Mouse (Mus musculus): ENCODE data around the gene Amz1. TPM values are rescaled to one million over a fixed set of nuclear protein-coding genes. Genes with fewer than 3 reads are reported as not detected.

The Amz1 gene
- total and polyA plus RNA-seq, 3 experiments = 7.5 to 12.4 (median 8.3) TPM

DNA sequence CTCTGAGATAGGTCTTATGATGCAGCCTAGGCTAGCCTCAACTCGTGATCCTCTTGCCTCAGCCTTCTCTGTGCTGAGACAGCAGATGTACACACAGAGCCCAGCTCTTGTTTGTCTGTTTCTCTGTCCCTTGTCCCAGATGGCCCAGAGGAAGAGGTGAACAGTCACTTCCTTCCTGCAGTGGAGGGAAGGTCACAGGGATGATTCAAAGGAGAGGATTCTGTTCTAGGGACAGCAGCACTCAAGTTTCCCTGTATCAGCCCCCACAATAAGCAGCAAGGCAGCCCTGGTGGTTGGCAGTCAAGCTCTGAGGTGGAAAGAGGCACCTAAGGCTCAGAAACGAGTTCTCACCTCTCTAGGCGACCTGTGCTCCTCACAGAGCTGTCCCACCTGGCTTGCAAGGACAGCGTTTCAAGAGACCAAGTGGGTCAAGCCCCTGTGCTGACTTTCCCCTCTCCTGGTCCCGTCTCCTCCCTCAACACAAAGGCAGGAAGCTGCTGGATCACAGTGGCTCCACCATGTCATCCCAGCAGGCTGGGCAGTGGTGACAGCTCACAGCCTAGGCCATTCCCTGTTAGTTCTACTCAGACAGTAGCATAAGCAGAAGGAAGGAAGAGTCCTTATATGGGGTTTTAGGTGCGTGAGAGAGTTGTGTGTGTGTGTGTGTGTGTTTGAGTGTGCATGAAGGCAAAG, 41.1 kb downstream of the Amz1 start:
- dilution Hi-C loops (cut with MboI; ENCODE audit: extremely low pct_ligation_motif_present, extremely low pct_unique_long_range_greater_than_20kb, low sequenced_read_pairs) (no loop called here), in situ Hi-C loops (cut with MboI; ENCODE audit: low pct_ligation_motif_present, low pct_unique_long_range_greater_than_20kb, low sequenced_read_pairs) (no loop called here)
- H3K4me1 ChIP-seq (ENCODE audit: control insufficient read depth in 1 of 2, insufficient read depth in 2 of 2) = peaks cover 4 to 63% of the 10 kb centered on the region in 2 experiments; a peak in 3 of 4 replicates

DNA sequence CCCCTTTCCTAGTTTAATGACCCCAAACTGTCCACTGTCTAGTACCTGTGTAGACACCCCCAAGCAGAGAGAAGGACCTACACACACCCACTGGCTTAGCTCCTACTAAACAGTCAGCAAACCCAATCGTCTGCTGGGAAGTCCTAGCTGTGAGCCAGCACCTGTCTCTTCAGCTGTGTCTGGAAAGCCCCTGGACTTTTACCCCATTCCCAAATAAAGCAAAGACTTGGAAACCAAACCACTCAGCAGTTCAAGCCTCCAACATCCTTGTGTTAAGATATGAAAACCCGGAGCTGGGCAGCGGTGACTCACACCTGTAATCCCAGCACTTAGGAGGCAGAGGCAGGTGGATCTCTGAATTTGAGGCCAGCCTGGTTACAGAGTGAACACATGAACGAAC, 42.6 kb downstream of the Amz1 start:
- Histone ChIP-seq H3K79me2 (replicated peaks; ENCODE audit: control insufficient read depth, extremely low read depth, insufficient read depth, poor library complexity, severe bottlenecking) (no peaks in the 10 kb centered on the region), H3K4me2 (ENCODE audit: insufficient read depth, low read depth, poor library complexity, severe bottlenecking) (no peak overlapping the region), H3K27ac (ENCODE audit: insufficient read depth, low read depth) (no peak overlapping the region), H3K9me3 (replicated peaks; ENCODE audit: low read length) (no peaks in the 10 kb centered on the region), H3K4me3 (replicated peaks in 1 of 3; ENCODE audit: low read depth in 2 of 3, low read length in 2 of 3, poor library complexity in 1 of 3) (no peak overlapping the region), H3K4me1 (ENCODE audit: control insufficient read depth in 1 of 2, insufficient read depth in 2 of 2) (peaks cover 7 to 70% of the 10 kb centered on the region in 2 experiments; a peak in 3 of 4 replicates), H3K36me3 (replicated peaks in 1 of 2; ENCODE audit: control insufficient read depth in 1 of 2, insufficient read depth in 1 of 2, low read length in 1 of 2) (peaks cover 0 to 27% of the 10 kb centered on the region in 2 experiments), H3K27me3 (replicated peaks) (no peaks in the 10 kb centered on the region), H3K9ac (ENCODE audit: insufficient read depth, low read depth) (no peak overlapping the region)
- dilution Hi-C loops (cut with MboI; ENCODE audit: extremely low pct_ligation_motif_present, extremely low pct_unique_long_range_greater_than_20kb, low sequenced_read_pairs) (no loop called here), in situ Hi-C loops (cut with MboI; ENCODE audit: low pct_ligation_motif_present, low pct_unique_long_range_greater_than_20kb, low sequenced_read_pairs) (no loop called here)
- TF ChIP-seq ZKSCAN1 (IDR thresholded peaks at IDR 0.05; ENCODE audit: borderline replicate concordance, low read depth, low read length) (no peak), NRF1 (IDR thresholded peaks at IDR 0.05; ENCODE audit: low read depth, low read length) (no peak), ELF1 (IDR thresholded peaks at IDR 0.05; ENCODE audit: low read depth, low read length) (no peak), RCOR1 (conservative IDR thresholded peaks at IDR 0.05; ENCODE audit: low read depth, low read length) (no peak), RAD21 (IDR thresholded peaks at IDR 0.05; ENCODE audit: low read depth, low read length) (no peak), ETS1 (conservative IDR thresholded peaks at IDR 0.05; ENCODE audit: low read depth, low read length) (no peak), PAX5 (IDR thresholded peaks at IDR 0.05; ENCODE audit: low read length) (no peak), TBP (conservative IDR thresholded peaks at IDR 0.05; ENCODE audit: low read depth, low read length) (no peak), SIN3A (IDR thresholded peaks at IDR 0.05; ENCODE audit: low read length) (no peak), SMC3 (IDR thresholded peaks at IDR 0.05; ENCODE audit: low read depth, low read length) (no peak), USF2 (conservative IDR thresholded peaks at IDR 0.05; ENCODE audit: low read depth, low read length) (no peak), MAFK (IDR thresholded peaks at IDR 0.05; ENCODE audit: insufficient replicate concordance, low read length) (no peak), CHD1 (IDR thresholded peaks at IDR 0.05; ENCODE audit: low read depth, low read length) (no peak), ZMIZ1 (IDR thresholded peaks at IDR 0.05; ENCODE audit: low read depth, low read length) (no peak)
- DNase-seq (ENCODE audit: extremely low read depth) = no peak

More for the DNA sequence above, 41.1 kb downstream of the Amz1 start:
- H3K4me3 ChIP-seq (replicated peaks in 1 of 3; ENCODE audit: low read depth in 2 of 3, low read length in 2 of 3, poor library complexity in 1 of 3) = no peak overlapping the region
- DNase-seq (ENCODE audit: extremely low read depth) = no peak
- no peaks in the 10 kb centered on the region for H3K79me2 ChIP-seq (replicated peaks; ENCODE audit: control insufficient read depth, extremely low read depth, insufficient read depth, poor library complexity, severe bottlenecking)
- no peak overlapping the region for H3K9ac ChIP-seq (ENCODE audit: insufficient read depth, low read depth)
- H3K27me3 ChIP-seq (replicated peaks) = no peaks in the 10 kb centered on the region
- no peak for TF ChIP-seq RAD21 (IDR thresholded peaks at IDR 0.05; ENCODE audit: low read depth, low read length)
- TF ChIP-seq RCOR1 (conservative IDR thresholded peaks at IDR 0.05; ENCODE audit: low read depth, low read length) = no peak
- TF ChIP-seq EP300 (IDR thresholded peaks at IDR 0.05; ENCODE audit: low read length) = no peak
- TF ChIP-seq POLR2AphosphoS2 (IDR thresholded peaks at IDR 0.05; ENCODE audit: low read depth, low read length) = no peak
- no peak for TF ChIP-seq SIN3A (IDR thresholded peaks at IDR 0.05; ENCODE audit: low read length)
- no peak for TF ChIP-seq MXI1 (IDR thresholded peaks at IDR 0.05; ENCODE audit: low read depth, low read length)
- TF ChIP-seq MEF2A (IDR thresholded peaks at IDR 0.05; ENCODE audit: borderline replicate concordance, low read depth, low read length) = no peak
- no peak for TF ChIP-seq ZMIZ1 (IDR thresholded peaks at IDR 0.05; ENCODE audit: low read depth, low read length)
- TF ChIP-seq USF1 (IDR thresholded peaks at IDR 0.05; ENCODE audit: low read depth, low read length) = no peak
- TF ChIP-seq BHLHE40 (IDR thresholded peaks at IDR 0.05; ENCODE audit: low read depth, low read length) = no peak
- no peak for TF ChIP-seq SMC3 (IDR thresholded peaks at IDR 0.05; ENCODE audit: low read depth, low read length)
- no peaks in the 10 kb centered on the region for H3K9me3 ChIP-seq (replicated peaks; ENCODE audit: low read length)
- peaks cover 8 to 39% of the 10 kb centered on the region in 2 experiments for H3K36me3 ChIP-seq (replicated peaks in 1 of 2; ENCODE audit: control insufficient read depth in 1 of 2, insufficient read depth in 1 of 2, low read length in 1 of 2)
- no peak overlapping the region for H3K4me2 ChIP-seq (ENCODE audit: insufficient read depth, low read depth, poor library complexity, severe bottlenecking)
- H3K27ac ChIP-seq (ENCODE audit: insufficient read depth, low read depth) = no peak overlapping the region
